Mouse (Mus musculus) bone marrow macrophage, adult 2 months (primary cell): ENCODE results near the gene Cd34.

Experiments
- CTCF ChIP-seq: IDR thresholded peaks from 2 replicates; pipeline ENCODE4 v1.5.1; 2012; ENCODE audit warnings: low read depth, mild to moderate bottlenecking, low read length, moderate library complexity
- POLR2A ChIP-seq: IDR thresholded peaks from 2 replicates; pipeline ENCODE4 v1.6.1; 2012; ENCODE audit warnings: mild to moderate bottlenecking, low read depth, low read length, borderline replicate concordance

GRCm38 (mm10) chr1:194945382-194945781 is 6.8 kb downstream of the Cd34 start:
- TF ChIP-seq CTCF, result no peak
- TF ChIP-seq POLR2A, result no peak
